Mouse (Mus musculus) layer of hippocampus, adult 18-20 months (tissue): ENCODE measurements around the gene Fam126a. TPM values are rescaled to one million over a fixed set of nuclear protein-coding genes. Genes with fewer than 3 reads are reported as not detected.
"Not testable (repeated sequence)": the region's sequence is repeated elsewhere in the genome, so short reads cannot be mapped to it uniquely, and the experiment has no call there.

ENCODE experiments used
- DNase-seq, 2 experiments: peaks; one replicate each; pipeline ENCODE4 v3.0.0; 2022; ENCODE audit warnings: low spot score in 2 of 2
- total RNA-seq, 2 experiments: library from RNA; stranded (reverse); gene quantifications; 2 replicates each; pipeline ENCODE4 v1.2.3; 2021

The Fam126a gene
- total RNA-seq, 2 experiments from 2014 or later: 25.9 to 26.8 TPM

DNA sequence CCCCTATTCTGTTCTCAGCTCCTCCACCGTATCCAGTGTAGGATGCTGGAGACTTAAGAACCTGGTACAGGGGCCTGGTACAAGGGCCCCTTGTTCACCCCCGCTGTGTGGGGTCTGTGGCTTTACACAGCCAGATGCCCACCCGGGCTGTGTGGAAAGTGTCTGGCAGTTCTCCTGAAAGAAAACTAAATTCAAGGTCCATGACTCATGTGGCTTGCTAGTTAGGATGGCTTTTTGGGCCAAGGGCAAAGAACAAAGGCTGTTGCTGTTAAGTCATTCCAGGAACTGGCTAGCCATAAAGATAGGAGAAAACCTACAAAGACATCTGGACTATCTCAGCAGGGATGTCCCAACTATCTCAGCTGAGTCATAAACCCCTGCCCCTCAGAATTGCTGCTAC is 121.2 kb downstream of the Fam126a start:
- no peak for DNase-seq

DNA sequence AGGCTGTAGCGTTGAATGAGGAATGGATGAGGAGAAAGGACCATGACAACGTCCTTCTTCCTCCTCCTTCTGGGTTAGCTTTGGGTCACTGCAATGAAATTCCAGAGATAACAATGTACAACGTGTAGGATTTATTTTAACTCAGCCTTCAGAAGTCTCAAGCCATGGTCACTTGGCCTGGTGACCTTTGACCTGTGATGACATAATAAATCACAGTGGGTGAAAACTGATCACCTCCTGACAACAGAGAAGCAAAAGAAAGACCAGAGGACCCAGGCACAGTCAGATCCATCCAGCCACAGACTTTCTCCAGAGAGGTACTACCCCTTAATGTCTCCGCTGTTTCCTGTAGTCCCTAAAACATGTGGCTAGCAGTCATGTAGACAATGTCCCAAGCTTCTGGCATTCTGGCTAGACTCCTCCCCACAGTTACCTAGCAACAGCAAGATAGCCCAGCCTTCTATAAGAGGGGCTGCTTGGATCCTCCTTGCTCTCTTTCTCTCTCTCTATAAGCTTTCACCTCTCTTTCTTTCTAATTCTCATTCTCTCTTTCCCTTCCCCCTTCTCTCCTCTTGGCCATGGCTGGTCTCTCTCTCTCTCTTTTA is 121.9 kb downstream of the Fam126a start:
- no peak for DNase-seq

DNA sequence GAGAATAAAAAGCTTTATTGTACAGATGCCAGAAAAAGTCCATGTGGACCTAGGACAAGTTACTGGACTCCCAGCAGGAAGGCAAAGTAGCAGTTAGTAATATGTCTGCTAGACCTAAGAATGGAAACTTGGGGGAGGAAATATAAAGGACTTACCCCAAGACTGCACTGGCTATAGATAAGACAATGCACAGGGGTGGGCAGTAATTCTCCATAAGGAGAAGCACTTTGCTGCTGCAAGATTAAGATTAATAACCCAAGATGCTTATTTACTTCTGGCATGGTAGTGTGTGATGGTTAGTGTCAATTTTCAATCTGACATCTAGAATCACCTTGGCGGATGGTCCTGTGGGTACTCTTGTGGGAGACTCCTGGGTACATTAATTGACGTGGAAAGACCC is 128.3 kb downstream of the Fam126a start:
- no peak for DNase-seq

DNA sequence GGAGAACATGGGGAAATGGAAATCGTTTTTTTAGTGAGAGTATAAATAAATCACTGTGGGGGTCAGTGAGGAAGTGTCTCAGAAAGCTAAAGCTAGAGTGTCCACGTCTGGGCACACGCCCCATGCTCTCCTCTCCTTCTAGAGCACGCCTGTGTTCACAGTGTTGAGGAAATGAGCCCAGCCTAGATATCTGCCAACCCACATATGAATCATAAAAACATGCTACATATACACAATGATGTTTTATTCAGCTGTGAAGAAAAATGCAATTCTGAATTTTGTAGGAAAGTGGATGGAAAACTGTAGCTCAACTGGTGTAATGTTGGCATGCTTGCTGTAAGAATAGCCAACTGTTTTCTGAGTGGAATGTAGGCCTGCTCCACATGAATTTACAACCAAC is 130.3 kb downstream of the Fam126a start:
- no peak for DNase-seq

DNA sequence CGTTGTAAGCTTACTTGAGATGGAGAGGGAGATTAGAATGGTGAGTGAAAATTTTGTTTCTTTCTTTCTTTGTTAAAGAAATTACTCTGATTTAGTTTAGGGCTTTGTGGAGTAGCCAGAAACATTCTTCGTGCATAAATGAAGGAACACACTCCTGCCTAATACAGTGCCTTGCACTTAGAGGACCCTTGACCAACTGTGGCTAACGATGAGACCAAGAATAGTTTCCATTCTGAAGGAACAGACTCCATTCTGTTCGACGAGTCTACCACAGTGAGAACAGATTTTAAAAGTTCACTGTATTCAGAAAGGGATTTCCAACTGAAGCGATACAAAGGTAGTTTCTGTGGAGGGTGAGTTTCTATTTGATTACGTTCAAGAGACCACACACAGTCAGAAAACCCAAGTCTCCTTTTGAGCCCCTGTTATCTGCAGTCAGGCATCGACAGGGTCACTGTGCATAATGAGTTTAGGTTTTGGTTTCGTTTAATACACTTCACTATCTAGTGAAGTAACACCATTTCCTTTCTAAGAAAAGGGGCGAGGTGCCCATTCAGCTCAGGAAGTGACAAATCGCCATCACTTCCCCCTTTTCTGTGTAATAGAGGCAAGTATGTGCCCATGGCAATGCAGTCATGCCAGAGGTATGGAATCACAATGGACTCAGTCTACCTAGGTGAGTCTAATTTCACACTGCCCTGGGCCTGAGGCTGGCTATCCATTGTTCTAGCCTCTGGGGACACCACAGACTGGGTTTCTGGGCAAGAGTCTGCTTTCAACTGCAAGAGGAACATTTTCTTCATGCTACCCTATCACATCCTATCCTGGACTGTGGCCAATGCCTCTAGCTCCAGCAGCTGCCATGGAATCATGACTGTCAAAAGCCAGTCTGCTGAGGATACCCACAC is 136.4 kb downstream of the Fam126a start:
- peak; percentile 45 to 77 for DNase-seq

DNA sequence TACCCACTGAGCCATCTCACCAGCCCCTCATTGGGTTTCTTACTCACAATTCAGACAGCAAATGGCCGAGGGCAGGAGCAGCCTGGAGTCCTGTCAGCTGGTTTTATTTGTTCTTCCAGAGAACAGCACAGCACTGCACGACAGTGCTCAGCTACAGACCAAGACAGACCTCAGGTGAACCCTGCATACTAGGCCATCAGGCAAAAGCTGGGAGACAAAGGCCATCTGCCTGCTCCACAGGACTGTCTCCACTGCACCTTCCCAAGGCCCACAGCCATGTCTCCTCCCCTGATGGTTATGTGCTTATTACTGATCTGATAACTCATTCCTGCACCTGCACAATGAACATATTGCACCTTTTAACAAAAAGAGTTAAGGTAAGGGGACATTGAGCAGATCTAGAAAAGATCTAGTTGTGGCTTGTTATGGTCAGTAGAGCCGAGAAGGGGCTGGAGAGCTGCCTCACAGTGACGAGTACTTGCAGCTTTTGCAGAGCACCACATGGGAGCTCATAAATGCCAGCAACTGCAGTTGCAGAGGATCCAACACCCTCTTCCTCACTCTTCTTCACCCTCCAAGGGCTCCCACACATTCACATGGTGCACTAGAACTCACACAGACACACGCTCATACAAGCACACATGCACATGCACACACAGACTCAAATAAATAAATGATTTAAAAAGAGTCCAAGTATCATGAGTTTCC is 137.2 kb downstream of the Fam126a start:
- no peak for DNase-seq

DNA sequence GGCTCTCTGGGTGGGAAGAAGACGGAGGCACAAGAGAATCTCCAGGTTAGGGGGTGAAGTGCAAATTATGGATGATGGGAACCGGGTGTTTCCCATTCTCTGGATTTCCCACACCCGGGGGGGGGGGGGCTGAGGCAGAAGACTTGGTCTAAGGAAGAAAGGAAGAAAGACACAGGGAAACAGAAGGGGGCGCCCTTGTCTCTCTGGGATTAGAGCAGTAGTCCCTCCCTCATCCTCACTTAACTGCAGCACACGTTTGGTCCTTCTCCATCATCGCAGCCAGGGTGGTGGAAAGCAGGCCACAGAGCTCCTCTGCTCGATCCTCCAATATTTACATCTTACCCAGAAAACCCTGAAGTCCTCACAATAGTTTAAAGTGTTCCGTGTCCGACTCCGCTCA is 139.8 kb downstream of the Fam126a start:
- DNase-seq: peak; percentile 50 to 88

DNA sequence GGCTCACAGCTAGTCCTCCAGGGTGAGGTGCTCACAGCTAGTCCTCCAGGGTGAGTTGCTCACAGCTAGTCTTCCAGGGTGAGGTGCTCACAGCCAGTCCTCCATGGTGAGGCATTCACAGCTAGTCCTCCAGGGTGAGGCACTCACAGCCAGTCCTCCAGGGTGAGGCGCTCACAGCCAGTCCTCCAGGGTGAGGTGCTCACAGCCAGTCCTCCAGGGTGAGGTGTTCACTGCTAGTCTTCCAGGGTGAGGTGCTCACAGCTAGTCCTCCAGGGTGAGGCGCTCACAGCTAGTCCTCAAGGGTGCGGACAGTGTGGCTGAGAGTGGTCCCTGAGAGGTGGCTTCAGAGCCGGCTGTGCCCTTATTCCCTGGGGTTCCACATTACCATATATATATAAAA is 141.0 kb downstream of the Fam126a start:
- DNase-seq: no peak

DNA sequence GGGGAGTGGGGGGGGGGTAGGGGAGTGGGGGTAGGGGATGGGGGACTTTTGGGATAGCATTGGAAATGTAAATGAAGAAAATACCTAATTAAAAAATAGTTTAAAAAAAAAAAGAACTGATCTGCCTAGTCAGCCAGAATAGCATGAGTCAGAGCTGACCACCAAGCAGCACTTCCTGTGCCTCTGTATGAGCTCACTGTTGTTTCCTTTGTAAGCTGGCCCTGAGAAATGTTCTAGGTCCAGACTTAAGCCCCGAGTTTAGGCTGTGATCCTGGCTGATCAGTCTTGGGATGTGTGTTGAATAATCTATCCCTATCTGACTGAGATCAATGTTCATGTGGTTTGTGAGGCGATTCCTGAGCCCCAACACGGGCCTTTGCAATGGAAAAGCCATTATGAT is 143.4 kb downstream of the Fam126a start:
- no peak for DNase-seq

DNA sequence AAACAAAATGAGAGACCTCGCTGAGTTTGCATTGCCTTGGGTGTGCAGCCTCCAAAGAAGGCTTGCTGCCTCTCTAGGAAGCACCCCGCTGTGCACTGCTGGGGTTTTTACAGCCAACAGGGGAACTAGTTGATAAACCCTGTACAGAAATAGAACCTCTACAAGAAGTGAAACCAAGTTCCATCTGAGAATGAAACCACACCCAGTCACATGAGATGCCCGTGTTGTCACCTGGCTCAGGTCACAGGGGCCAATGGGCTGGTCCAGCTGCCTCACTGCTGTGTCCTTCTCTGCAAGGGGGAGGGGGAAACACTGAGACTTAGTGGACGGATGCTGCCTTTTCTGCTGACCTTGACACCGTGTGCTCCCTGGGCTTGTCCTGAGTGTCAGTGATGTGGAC is 156.0 kb downstream of the Fam126a start:
- DNase-seq: no peak

DNA sequence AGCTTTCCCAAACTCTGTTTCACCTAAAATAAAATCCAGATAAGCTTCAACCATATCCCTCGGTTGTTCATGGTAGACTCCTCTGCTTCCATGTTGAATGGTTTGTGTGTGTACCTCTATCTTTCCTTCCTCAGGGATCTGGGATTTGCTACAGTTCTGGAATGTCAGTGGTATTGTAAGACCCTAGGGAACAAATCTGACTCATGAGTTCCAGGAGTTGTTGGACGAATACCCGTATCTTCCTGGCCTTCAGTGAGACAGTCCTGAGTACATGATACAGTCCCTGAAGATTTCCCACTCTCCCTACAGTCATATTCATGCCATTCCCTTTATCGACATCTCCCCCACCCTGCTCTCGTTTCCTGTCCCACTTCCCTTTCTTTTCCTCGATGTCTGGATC is 157.9 kb downstream of the Fam126a start:
- DNase-seq: no peak

DNA sequence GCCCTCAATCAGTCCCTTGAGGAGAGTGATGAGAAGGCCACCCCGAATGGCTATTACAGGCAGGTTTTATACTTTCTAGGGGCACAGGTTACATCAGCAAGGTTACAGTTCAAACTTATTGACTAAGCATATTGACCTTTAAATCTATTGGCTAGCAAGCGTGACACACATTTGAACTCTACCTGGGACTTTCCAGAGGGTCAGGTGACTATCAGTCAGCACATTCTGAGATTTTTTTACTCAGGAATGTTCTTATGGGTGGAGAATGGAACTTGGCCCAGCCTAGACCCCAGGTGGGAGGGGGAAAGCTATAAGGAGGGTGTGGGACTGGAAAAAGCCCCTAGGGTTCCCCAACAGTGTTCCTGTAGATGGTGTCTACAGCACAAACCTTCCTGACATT is 159.2 kb downstream of the Fam126a start:
- not testable (repeated sequence) for DNase-seq

DNA sequence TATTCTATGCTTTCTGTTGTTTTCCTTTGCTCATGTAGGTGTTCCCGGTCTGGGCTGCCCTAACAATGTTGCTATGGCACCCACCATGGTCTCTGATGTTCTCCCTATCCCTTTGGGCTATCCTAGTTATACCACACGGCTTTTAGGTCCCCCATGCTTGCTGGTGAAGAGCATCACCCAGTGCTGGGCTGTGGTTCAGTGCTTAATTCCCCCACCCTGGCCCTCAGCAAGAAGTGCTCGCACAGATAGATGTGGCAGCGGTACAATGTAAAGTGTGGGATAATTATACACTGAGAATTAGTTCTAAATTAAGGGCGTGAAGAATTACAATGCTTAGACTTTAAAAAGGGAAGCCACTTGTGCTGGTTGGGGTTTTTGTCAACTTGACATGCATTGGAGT is 164.5 kb downstream of the Fam126a start:
- DNase-seq: no peak

Other genes with a start within 250 kb of the Fam126a start
- 10 to 100 TPM; 16.3 to 17.3 TPM for gene Pus7, start 247.0 kb downstream of the Fam126a start, total RNA-seq
- 10 to 100 TPM; 20.6 to 21.2 TPM for gene Rint1, start 243.0 kb downstream of the Fam126a start, total RNA-seq
- gene Tomm7, start 186.5 kb downstream of the Fam126a start, total RNA-seq: 10 to 100 TPM; 76.5 to 84.8 TPM
- gene Klhl7, start 69.9 kb upstream of the Fam126a start, total RNA-seq: 10 to 100 TPM; 87.9 to 91.3 TPM
- gene Nupl2, start 134.3 kb upstream of the Fam126a start, total RNA-seq: 1 to 10 TPM; 9.0 to 9.7 TPM